Mouse (Mus musculus): ENCODE measurements around the gene Gzf1. TPM values are rescaled to one million over a fixed set of nuclear protein-coding genes. Genes with fewer than 3 reads are reported as not detected.
A peak's percentile ranks its signal among the peaks of the same experiment; 100 is the strongest.

The Gzf1 gene
- total and polyA plus RNA-seq, 3 experiments, result 7.7 to 31.7 (median 26.8) TPM

DNA sequence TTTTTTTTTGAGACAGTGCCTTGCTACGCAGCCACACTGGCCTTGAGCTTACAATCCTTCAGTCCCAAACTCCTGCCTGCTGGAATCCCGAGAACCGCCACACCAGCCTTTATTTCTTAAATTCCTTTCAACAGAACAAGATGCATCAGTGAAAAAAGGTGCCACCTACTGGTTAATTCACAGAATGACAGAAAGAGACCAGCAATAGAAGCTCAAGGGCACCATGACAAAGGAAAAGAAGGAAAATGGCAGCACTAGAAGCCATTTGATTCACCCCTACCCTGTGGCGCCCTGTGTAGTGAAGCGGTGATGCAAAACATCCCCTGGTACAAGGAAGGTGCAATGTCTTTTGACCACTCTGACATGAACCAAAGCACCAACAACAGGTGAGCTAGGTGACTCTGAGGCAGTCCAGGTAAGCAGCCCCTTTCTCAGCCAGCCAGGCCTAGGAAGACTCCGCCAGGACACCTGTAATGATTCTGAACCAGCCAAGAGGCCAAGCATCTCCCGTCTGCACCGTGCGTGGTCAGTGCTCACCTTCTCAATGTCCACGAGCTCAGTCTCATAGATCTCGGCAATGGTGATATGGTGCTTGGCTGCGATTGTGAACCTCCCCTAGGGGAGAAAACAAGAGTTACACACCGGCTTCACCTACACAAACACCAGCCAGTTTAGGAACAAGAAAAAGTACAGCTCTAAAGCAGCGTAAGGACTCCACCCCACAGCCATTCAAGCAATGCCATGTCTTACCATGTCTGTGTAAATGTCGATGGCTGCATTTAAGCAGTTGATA, 25.8 kb downstream of the Gzf1 start:
- DNase-seq, result no peak

DNA sequence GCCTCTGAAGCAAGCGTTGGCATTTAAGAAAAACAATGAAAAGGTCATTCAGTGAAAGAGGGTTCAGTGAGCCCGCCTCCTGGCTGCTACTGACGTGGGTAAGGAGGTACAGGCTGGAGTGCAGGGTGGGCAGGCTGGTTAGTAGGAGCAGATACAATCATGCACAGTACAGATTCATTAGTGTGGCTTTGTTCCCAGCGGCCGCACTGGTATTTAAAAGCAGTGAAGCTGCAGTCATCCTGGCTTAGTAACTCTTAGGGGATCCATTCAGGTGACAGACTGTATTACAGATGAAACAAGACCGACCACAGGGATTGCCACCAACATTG, 26.3 kb downstream of the Gzf1 start:
- DNase-seq, result no peak

DNA sequence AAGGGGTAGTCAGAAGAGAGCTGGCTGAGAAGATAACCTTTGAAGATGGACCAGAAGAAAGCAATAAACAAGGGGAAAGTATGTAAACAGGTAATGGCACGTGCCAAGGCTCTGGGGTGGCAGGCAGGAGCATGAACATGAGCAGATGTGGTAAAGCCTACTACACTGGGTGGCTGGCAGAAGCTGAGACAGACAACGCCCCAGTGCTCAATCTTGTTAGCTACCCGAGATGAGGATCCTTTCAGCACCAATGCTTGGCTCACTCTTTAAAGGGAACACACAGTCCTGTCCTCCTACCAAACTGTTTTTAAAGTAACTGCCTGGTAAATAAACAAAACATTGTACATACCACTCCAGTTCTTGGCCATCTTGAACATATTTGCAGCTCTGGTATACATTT, 31.5 kb downstream of the Gzf1 start:
- DNase-seq, result no peak

DNA sequence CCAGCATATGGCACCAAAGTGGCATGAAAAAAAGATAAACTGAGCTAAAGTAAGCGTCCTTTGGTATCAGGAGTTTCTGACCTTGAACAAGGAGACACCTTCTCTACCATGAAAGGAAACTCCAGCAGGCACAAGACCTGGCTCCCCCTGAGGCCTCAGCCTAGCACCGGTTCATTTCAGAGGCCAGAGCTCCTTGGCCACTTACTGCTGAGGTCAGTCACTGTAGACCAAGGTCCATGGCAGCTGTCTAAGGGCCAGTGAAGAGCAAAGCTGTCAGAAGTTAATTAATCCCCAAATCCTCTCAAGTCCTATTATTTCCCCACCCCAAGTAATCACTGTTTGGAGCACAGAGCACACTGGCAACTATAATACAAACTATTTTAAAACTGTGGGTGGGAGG, 36.2 kb downstream of the Gzf1 start:
- no peak for DNase-seq

DNA sequence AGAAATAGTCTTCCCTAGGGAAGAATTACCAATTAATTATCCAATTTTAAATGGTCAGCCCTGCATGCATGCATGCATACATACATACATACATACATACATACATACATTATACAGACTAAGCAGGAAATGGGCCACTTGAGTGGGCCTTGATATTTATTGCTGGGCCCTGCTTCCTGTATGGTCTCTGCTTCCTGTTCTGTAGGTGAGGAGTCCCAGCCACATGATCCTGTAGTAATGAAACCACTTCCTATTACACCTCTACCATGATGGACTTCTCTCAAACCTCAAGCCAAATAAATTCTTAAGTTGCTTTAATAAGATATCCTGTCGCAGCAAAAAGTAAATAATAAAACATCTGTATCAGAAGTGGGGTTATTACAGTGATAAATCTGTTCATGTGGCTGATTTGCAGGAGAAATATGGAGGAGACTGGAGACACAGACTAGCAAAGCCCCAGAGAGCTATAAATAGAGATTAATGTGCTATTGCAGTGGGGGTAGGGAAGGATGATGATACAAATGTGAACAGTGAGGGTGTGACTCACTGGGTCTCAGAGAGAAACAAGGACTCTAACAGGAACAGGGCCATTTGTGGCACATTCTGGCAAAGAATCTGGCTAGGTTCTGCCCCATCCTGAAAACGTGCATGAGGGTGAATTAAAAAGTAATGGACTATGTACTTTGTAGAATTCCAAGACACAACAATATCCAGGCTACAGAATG, 38.6 kb downstream of the Gzf1 start:
- DNase-seq, result peak; percentile 47

DNA sequence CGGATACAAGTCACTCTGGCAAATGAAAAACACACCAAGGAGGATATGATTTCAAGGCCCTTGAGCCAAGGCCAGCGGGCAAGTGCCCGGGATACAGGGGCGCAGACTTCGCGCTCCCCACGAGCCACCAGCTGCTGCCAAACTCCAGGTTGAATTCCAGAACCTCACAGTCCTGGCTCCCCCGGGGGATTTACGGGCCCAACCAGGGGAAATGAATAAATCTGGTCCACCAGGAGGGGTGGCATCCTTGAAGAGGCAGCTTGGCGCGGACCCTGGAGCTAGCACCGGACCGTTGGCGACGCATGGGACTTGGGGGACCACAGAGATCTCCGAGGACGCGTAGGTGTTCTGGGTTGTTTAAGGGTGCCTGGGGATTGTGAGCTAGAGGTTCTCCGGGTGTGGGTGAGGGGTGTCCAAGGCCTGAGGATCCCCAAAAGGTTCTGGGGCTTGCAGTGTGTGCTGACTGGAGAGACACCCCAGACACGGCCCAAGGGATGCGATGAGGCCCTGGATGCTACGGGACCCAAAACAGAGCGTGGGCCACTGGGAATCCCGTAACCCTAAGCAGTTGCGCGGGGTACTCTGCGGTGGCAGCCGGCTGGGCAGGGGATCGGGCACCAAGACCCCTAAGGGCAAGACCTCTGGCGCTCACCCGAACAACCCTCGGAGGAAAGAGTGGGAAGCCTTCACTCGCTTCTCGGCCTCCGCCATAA, 50.9 kb downstream of the Gzf1 start:
- DNase-seq, result peak; percentile 63

DNA sequence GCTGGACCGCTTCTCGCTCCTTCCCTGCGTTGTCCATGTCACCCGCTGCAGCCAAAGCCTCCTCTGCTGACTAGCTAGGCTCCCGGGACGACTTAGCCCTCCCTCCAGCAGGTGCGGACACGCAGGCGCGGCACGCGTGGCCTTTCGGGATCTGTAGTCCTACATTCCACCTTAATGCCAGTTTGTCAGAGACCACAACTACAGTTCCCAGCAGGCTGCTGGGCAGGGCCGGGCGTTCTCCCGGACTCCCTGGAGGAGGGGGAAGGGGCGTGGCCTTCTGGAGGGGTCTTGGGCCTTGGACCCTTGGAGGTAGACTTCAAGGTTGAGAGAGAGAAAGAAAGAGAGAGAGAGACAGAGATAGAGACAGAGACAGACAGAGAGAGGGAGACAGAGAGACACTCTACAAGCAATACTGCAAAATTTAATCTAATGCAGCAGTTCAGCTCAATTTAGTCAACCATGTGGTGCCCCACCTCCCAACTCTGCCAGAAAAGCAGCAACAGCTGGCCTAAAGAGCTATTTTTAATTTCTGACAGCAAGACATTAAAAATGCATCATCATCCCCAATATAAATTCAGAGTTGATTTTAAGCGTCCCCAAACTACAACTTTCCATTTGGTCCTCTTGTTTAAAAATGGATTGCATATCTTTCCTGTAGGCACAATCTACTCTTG, 51.6 kb downstream of the Gzf1 start, which contains the start of gene Napb:
Gene Napb (minus strand): TSS at position 141 of the 674 bp plus-strand sequence.
- peak; percentile 97 for DNase-seq

Other genes starting within 250 kb of the Gzf1 start
- gene Cd93, start 237.5 kb upstream of the Gzf1 start, total RNA-seq (2021), result 10 to 100 TPM; 22.0 to 26.7 TPM
- gene Cd93, start 237.5 kb upstream of the Gzf1 start, polyA plus RNA-seq (2012; rRNA removed), result 7.9 and 8.4 TPM in 2 replicates
- gene Nxt1, start 8.4 kb upstream of the Gzf1 start, total RNA-seq (2021), result 10 to 100 TPM; 15.8 to 20.6 TPM
- gene Nxt1, start 8.4 kb upstream of the Gzf1 start, polyA plus RNA-seq (2012; rRNA removed), result 10.9 and 11.1 TPM in 2 replicates
- 1 to 10 TPM; 4.8 to 5.1 TPM for gene Napb, start 51.4 kb downstream of the Gzf1 start, total RNA-seq (2021)
- gene Napb, start 51.4 kb downstream of the Gzf1 start, polyA plus RNA-seq (2012; rRNA removed), result 0.49 and 0.61 TPM in 2 replicates
- under 1 TPM in 1 of 2 experiments, not detected in 1; 0.62 TPM for gene Cstl1, start 69.3 kb downstream of the Gzf1 start, total RNA-seq (2021)
- not detected in 2 replicates for gene Cstl1, start 69.3 kb downstream of the Gzf1 start, polyA plus RNA-seq (2012; rRNA removed)
- not detected for gene Cst11, start 90.5 kb downstream of the Gzf1 start, total RNA-seq (2021)
- not detected in 2 replicates for gene Cst11, start 90.5 kb downstream of the Gzf1 start, polyA plus RNA-seq (2012; rRNA removed)
- gene 8030411F24Rik, start 101.0 kb downstream of the Gzf1 start, total RNA-seq (2021), result not detected
- not detected in 2 replicates for gene 8030411F24Rik, start 101.0 kb downstream of the Gzf1 start, polyA plus RNA-seq (2012; rRNA removed)
- gene Cst12, start 108.3 kb downstream of the Gzf1 start, total RNA-seq (2021), result not detected
- not detected in 2 replicates for gene Cst12, start 108.3 kb downstream of the Gzf1 start, polyA plus RNA-seq (2012; rRNA removed)
- 10 to 100 TPM in 1 of 2 experiments, 1 to 10 TPM in 1; 7.7 to 81.2 TPM for gene Cst8, start 117.8 kb downstream of the Gzf1 start, total RNA-seq (2021)
- gene Cst8, start 117.8 kb downstream of the Gzf1 start, polyA plus RNA-seq (2012; rRNA removed), result 1.7 and 2.1 TPM in 2 replicates
- not detected for gene Cst13, start 139.1 kb downstream of the Gzf1 start, total RNA-seq (2021)
- not detected in 2 replicates for gene Cst13, start 139.1 kb downstream of the Gzf1 start, polyA plus RNA-seq (2012; rRNA removed)
- not detected for gene Cst9, start 154.1 kb downstream of the Gzf1 start, total RNA-seq (2021)
- not detected in 2 replicates for gene Cst9, start 154.1 kb downstream of the Gzf1 start, polyA plus RNA-seq (2012; rRNA removed)
- 1 to 10 TPM in 1 of 2 experiments, not detected in 1; 1.7 TPM for gene 9230104L09Rik, start 184.0 kb downstream of the Gzf1 start, total RNA-seq (2021)
- gene 9230104L09Rik, start 184.0 kb downstream of the Gzf1 start, polyA plus RNA-seq (2012; rRNA removed), result 0.19 TPM in 1 of 2 replicates, not detected in the other
- gene Cst3, start 194.7 kb downstream of the Gzf1 start, total RNA-seq (2021), result 1,000 to 10,000 TPM in 1 of 2 experiments, 100 to 1,000 TPM in 1; 994 to 1,003 TPM
- gene Cst3, start 194.7 kb downstream of the Gzf1 start, polyA plus RNA-seq (2012; rRNA removed), result 1,344 and 1,354 TPM in 2 replicates